Mouse (Mus musculus) erythroid progenitor cell, adult 5-6 weeks (primary cell): ENCODE measurements around the gene Tmem203. TPM values are rescaled to one million over a fixed set of nuclear protein-coding genes. Genes with fewer than 3 reads are reported as not detected.

Experiments
- total RNA-seq, 2 experiments: library from RNA; stranded (forward) in 1 of 2; stranded (reverse) in 1 of 2; fragments of 150-400 nt in 1 of 2; fragments of 186-747, 209-891 nt in 1 of 2; gene quantifications; 2 replicates each; pipeline versions ENCODE4 v1.2.3 to v1.2.4; 2015 to 2017; ENCODE audit warnings: low replicate concordance in 2 of 2

The Tmem203 gene
- total RNA-seq, 2 experiments from 2014 or later: 8.5 to 18.9 TPM

Other genes with a start within 250 kb of the Tmem203 start
Only the 30 nearest of the 34 such genes appear.
- gene Nsmf, start 201.1 kb upstream of the Tmem203 start, total RNA-seq (2015; ENCODE audit: low replicate concordance): 1.8 and 2.5 TPM in 2 replicates
- 2.1 and 3.9 TPM in 2 replicates for gene Nsmf, start 201.1 kb upstream of the Tmem203 start, total RNA-seq (2017; ENCODE audit: low replicate concordance)
- not detected in 2 replicates for gene Entpd8, start 175.1 kb upstream of the Tmem203 start, total RNA-seq (2015; ENCODE audit: low replicate concordance)
- not detected in 2 replicates for gene Entpd8, start 175.1 kb upstream of the Tmem203 start, total RNA-seq (2017; ENCODE audit: low replicate concordance)
- gene Noxa1, start 160.3 kb upstream of the Tmem203 start, total RNA-seq (2015; ENCODE audit: low replicate concordance): not detected in 2 replicates
- gene Noxa1, start 160.3 kb upstream of the Tmem203 start, total RNA-seq (2017; ENCODE audit: low replicate concordance): not detected in 2 replicates
- 0.42 TPM in 1 of 2 replicates, not detected in the other for gene Nrarp, start 74.7 kb upstream of the Tmem203 start, total RNA-seq (2015; ENCODE audit: low replicate concordance)
- 0.64 and 3.0 TPM in 2 replicates for gene Nrarp, start 74.7 kb upstream of the Tmem203 start, total RNA-seq (2017; ENCODE audit: low replicate concordance)
- 2.9 and 5.4 TPM in 2 replicates for gene Tor4a, start 58.6 kb upstream of the Tmem203 start, total RNA-seq (2015; ENCODE audit: low replicate concordance)
- gene Tor4a, start 58.6 kb upstream of the Tmem203 start, total RNA-seq (2017; ENCODE audit: low replicate concordance): 0.30 and 2.2 TPM in 2 replicates
- gene Nelfb, start 44.0 kb upstream of the Tmem203 start, total RNA-seq (2015; ENCODE audit: low replicate concordance): 13.0 and 34.4 TPM in 2 replicates
- 15.2 and 29.9 TPM in 2 replicates for gene Nelfb, start 44.0 kb upstream of the Tmem203 start, total RNA-seq (2017; ENCODE audit: low replicate concordance)
- gene Stpg3, start 40.8 kb upstream of the Tmem203 start, total RNA-seq (2015; ENCODE audit: low replicate concordance): not detected in 2 replicates
- gene Stpg3, start 40.8 kb upstream of the Tmem203 start, total RNA-seq (2017; ENCODE audit: low replicate concordance): not detected in 2 replicates
- gene Fam166a, start 36.7 kb upstream of the Tmem203 start, total RNA-seq (2015; ENCODE audit: low replicate concordance): not detected in 2 replicates
- gene Fam166a, start 36.7 kb upstream of the Tmem203 start, total RNA-seq (2017; ENCODE audit: low replicate concordance): not detected in 2 replicates
- 940 and 950 TPM in 2 replicates for gene Tubb4b, start 30.7 kb upstream of the Tmem203 start, total RNA-seq (2015; ENCODE audit: low replicate concordance)
- gene Tubb4b, start 30.7 kb upstream of the Tmem203 start, total RNA-seq (2017; ENCODE audit: low replicate concordance): 826 and 920 TPM in 2 replicates
- gene Slc34a3, start 21.1 kb upstream of the Tmem203 start, total RNA-seq (2015; ENCODE audit: low replicate concordance): not detected in 2 replicates
- not detected in 2 replicates for gene Slc34a3, start 21.1 kb upstream of the Tmem203 start, total RNA-seq (2017; ENCODE audit: low replicate concordance)
- not detected in 2 replicates for gene Rnf224, start 18.7 kb upstream of the Tmem203 start, total RNA-seq (2015; ENCODE audit: low replicate concordance)
- gene Rnf224, start 18.7 kb upstream of the Tmem203 start, total RNA-seq (2017; ENCODE audit: low replicate concordance): not detected in 2 replicates
- not detected in 2 replicates for gene Rnf208, start 13.2 kb upstream of the Tmem203 start, total RNA-seq (2015; ENCODE audit: low replicate concordance)
- gene Rnf208, start 13.2 kb upstream of the Tmem203 start, total RNA-seq (2017; ENCODE audit: low replicate concordance): not detected in 2 replicates
- gene Cysrt1, start 13.0 kb upstream of the Tmem203 start, total RNA-seq (2015; ENCODE audit: low replicate concordance): not detected in 2 replicates
- gene Cysrt1, start 13.0 kb upstream of the Tmem203 start, total RNA-seq (2017; ENCODE audit: low replicate concordance): not detected in 2 replicates
- 4.0 and 4.6 TPM in 2 replicates for gene AL732309.1, start 8.6 kb upstream of the Tmem203 start, total RNA-seq (2015; ENCODE audit: low replicate concordance)
- gene AL732309.1, start 8.6 kb upstream of the Tmem203 start, total RNA-seq (2017; ENCODE audit: low replicate concordance): not detected in 2 replicates
- gene Tprn, start 7.2 kb downstream of the Tmem203 start, total RNA-seq (2015; ENCODE audit: low replicate concordance): 1.1 TPM in 1 of 2 replicates, not detected in the other
- 1.0 and 2.2 TPM in 2 replicates for gene Tprn, start 7.2 kb downstream of the Tmem203 start, total RNA-seq (2017; ENCODE audit: low replicate concordance)
- gene Ssna1, start 17.0 kb downstream of the Tmem203 start, total RNA-seq (2015; ENCODE audit: low replicate concordance): 114 and 128 TPM in 2 replicates
- 46.2 and 81.0 TPM in 2 replicates for gene Ssna1, start 17.0 kb downstream of the Tmem203 start, total RNA-seq (2017; ENCODE audit: low replicate concordance)
- gene Anapc2, start 17.0 kb downstream of the Tmem203 start, total RNA-seq (2015; ENCODE audit: low replicate concordance): 34.6 and 55.8 TPM in 2 replicates
- gene Anapc2, start 17.0 kb downstream of the Tmem203 start, total RNA-seq (2017; ENCODE audit: low replicate concordance): 29.7 and 40.0 TPM in 2 replicates
- gene Tmem210, start 32.7 kb downstream of the Tmem203 start, total RNA-seq (2015; ENCODE audit: low replicate concordance): not detected in 2 replicates
- not detected in 2 replicates for gene Tmem210, start 32.7 kb downstream of the Tmem203 start, total RNA-seq (2017; ENCODE audit: low replicate concordance)
- not detected in 2 replicates for gene Lrrc26, start 34.5 kb downstream of the Tmem203 start, total RNA-seq (2015; ENCODE audit: low replicate concordance)
- not detected in 2 replicates for gene Lrrc26, start 34.5 kb downstream of the Tmem203 start, total RNA-seq (2017; ENCODE audit: low replicate concordance)
- gene Grin1, start 63.7 kb downstream of the Tmem203 start, total RNA-seq (2015; ENCODE audit: low replicate concordance): not detected in 2 replicates
- gene Grin1, start 63.7 kb downstream of the Tmem203 start, total RNA-seq (2017; ENCODE audit: low replicate concordance): not detected in 2 replicates
- 20.9 and 40.2 TPM in 2 replicates for gene Man1b1, start 76.9 kb downstream of the Tmem203 start, total RNA-seq (2015; ENCODE audit: low replicate concordance)
- gene Man1b1, start 76.9 kb downstream of the Tmem203 start, total RNA-seq (2017; ENCODE audit: low replicate concordance): 34.1 and 51.6 TPM in 2 replicates
- 4.7 TPM in 1 of 2 replicates, not detected in the other for gene Dpp7, start 100.9 kb downstream of the Tmem203 start, total RNA-seq (2015; ENCODE audit: low replicate concordance)
- gene Dpp7, start 100.9 kb downstream of the Tmem203 start, total RNA-seq (2017; ENCODE audit: low replicate concordance): 0.68 and 6.2 TPM in 2 replicates
- 8.8 and 13.3 TPM in 2 replicates for gene Uap1l1, start 110.2 kb downstream of the Tmem203 start, total RNA-seq (2015; ENCODE audit: low replicate concordance)
- gene Uap1l1, start 110.2 kb downstream of the Tmem203 start, total RNA-seq (2017; ENCODE audit: low replicate concordance): 0.30 and 2.7 TPM in 2 replicates
- gene Sapcd2, start 116.9 kb downstream of the Tmem203 start, total RNA-seq (2015; ENCODE audit: low replicate concordance): 5.9 and 10.1 TPM in 2 replicates
- gene Sapcd2, start 116.9 kb downstream of the Tmem203 start, total RNA-seq (2017; ENCODE audit: low replicate concordance): 7.8 and 9.6 TPM in 2 replicates
- not detected in 2 replicates for gene Entpd2, start 140.4 kb downstream of the Tmem203 start, total RNA-seq (2015; ENCODE audit: low replicate concordance)
- not detected in 2 replicates for gene Entpd2, start 140.4 kb downstream of the Tmem203 start, total RNA-seq (2017; ENCODE audit: low replicate concordance)
- gene Npdc1, start 143.9 kb downstream of the Tmem203 start, total RNA-seq (2015; ENCODE audit: low replicate concordance): not detected in 2 replicates
- gene Npdc1, start 143.9 kb downstream of the Tmem203 start, total RNA-seq (2017; ENCODE audit: low replicate concordance): not detected in 2 replicates
- 4.3 TPM in 1 of 2 replicates, not detected in the other for gene Fut7, start 167.8 kb downstream of the Tmem203 start, total RNA-seq (2015; ENCODE audit: low replicate concordance)
- gene Fut7, start 167.8 kb downstream of the Tmem203 start, total RNA-seq (2017; ENCODE audit: low replicate concordance): 0.77 TPM in 1 of 2 replicates, not detected in the other
- gene Abca2, start 173.3 kb downstream of the Tmem203 start, total RNA-seq (2015; ENCODE audit: low replicate concordance): 5.0 and 5.8 TPM in 2 replicates
- 1.3 and 2.4 TPM in 2 replicates for gene Abca2, start 173.3 kb downstream of the Tmem203 start, total RNA-seq (2017; ENCODE audit: low replicate concordance)
- gene Clic3, start 201.4 kb downstream of the Tmem203 start, total RNA-seq (2015; ENCODE audit: low replicate concordance): not detected in 2 replicates
- not detected in 2 replicates for gene Clic3, start 201.4 kb downstream of the Tmem203 start, total RNA-seq (2017; ENCODE audit: low replicate concordance)
- gene Paxx, start 205.7 kb downstream of the Tmem203 start, total RNA-seq (2015; ENCODE audit: low replicate concordance): 17.6 and 24.5 TPM in 2 replicates
- 5.3 TPM in 1 of 2 replicates, not detected in the other for gene Paxx, start 205.7 kb downstream of the Tmem203 start, total RNA-seq (2017; ENCODE audit: low replicate concordance)